Mouse (Mus musculus) intestine, embryonic 16.5 days (tissue): ENCODE results near the gene Gm20547. TPM values are rescaled to one million over a fixed set of nuclear protein-coding genes. Genes with fewer than 3 reads are reported as not detected.

Experiments used
- ATAC-seq: fragments of 200-750 bp; cut with Nextera tagmentation; 2 replicates; pipeline ENCODE4 v1.8.0; 2017; ENCODE audit warnings: moderate TSS enrichment, moderate library complexity
- H3K27ac ChIP-seq: fragments of 300-500 bp; sonication (generic); 2 replicates; pipeline ENCODE4 v1.5.1; 2014; ENCODE audit warnings: mild to moderate bottlenecking, low read length
- H3K27me3 ChIP-seq: fragments of 300-500 bp; sonication (generic); replicated peaks from 2 replicates; pipeline ENCODE4 v1.6.1; 2014; ENCODE audit warnings: low read length, control low read depth, mixed read lengths; ENCODE audit not compliant: control insufficient read depth, insufficient read depth
- H3K36me3 ChIP-seq: fragments of 300-500 bp; sonication (generic); 2 replicates; pipeline ENCODE4 v1.6.1; 2014; ENCODE audit warnings: low read length, control low read depth; ENCODE audit not compliant: control insufficient read depth, insufficient read depth
- H3K4me1 ChIP-seq: fragments of 300-500 bp; sonication (generic); 2 replicates; pipeline ENCODE4 v1.6.1; 2014; ENCODE audit warnings: low read length, control low read depth, mixed read lengths; ENCODE audit not compliant: control insufficient read depth, insufficient read depth
- H3K4me2 ChIP-seq: fragments of 300-500 bp; sonication (generic); 2 replicates; pipeline ENCODE4 v1.6.1; 2014; ENCODE audit warnings: low read depth, low read length, control low read depth
- H3K4me3 ChIP-seq: fragments of 300-500 bp; sonication (generic); 2 replicates; pipeline ENCODE4 v1.5.1; 2014; ENCODE audit warnings: mild to moderate bottlenecking, low read length
- H3K9ac ChIP-seq: fragments of 300-500 bp; sonication (generic); 2 replicates; pipeline ENCODE4 v1.6.1; 2014; ENCODE audit warnings: low read depth, low read length
- H3K9me3 ChIP-seq: fragments of 300-500 bp; sonication (generic); 2 replicates; pipeline ENCODE4 v1.6.1; 2016; ENCODE audit warnings: low read length, control low read depth; ENCODE audit not compliant: control insufficient read depth
- WGBS: fragments of 180-500 bp; shearing (Covaris S2); extraction: QIAGEN DNeasy Blood & Tissue Kit; methylation state at CpG from one replicate; pipeline ENCODE4 v1.1.7; 2014; 5-methylcytosine and 5-hydroxymethylcytosine counted together
- polyA plus RNA-seq: library from polyadenylated mRNA; unstranded; fragments of >200 nt; fragmentation: Nextera tagmentation; extraction: Ambion mirVana; gene quantifications from 2 replicates; pipeline ENCODE4 v1.2.1, GENCODE M21; 2015

Gm20547 gene
- polyA plus RNA-seq, 1 experiment from 2014 or later = not detected

DNA sequence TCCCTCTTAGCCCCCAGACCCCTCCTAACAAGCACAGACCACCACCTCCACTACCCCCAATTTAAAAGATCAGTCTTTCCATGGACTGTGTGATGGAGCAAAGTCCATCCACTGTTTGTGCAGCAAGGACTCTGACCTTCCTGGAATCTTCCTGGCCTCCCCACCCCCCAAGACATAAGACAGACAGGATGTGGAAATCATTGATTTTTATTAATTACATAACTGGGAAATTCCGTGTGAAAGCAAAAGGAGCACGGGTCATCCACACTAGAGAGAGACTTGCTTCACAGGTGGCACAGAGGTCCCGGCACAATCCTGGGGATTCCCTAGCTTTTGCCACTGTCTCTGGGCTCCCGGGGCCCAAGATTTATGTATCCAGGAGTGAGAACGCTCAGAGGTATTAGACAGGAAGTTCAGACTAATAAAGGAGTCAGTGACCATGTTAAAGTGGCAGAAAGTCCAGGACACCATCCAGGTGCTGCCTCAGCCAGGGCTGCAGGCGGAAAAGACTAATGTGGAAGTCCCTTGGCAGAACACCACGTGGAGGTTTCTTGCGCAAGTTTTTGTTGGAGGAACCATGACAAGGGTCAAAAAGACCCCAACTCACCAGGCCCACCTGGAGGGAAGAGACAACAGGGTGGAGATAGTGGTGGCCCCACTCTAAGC, 19.3 kb downstream of the Gm20547 start, which contains the start of gene Cfb:
Cfb (minus strand) TSS at position 103 of the 666 bp plus-strand sequence.
- Histone ChIP-seq H3K9ac (peak within 1 kb of the TSS; percentile 63), H3K4me2 (peak within 1 kb of the TSS; percentile 55), H3K9me3 (no peaks in the 10 kb centered on the region), H3K4me3 (peak within 1 kb of the TSS; percentile 40), H3K36me3 (no peaks in the 10 kb centered on the region; the same call in 1 of the 2 replicates), H3K4me1 (peaks cover 9% of the 10 kb centered on the region; the same call in 1 of the 2 replicates), H3K27ac (peak within 1 kb of the TSS; percentile 89), H3K27me3 (no peaks in the 10 kb centered on the region)
- 39% methylated on average over 8 of the region's 8 CpGs for WGBS
- peak; percentile 86 for ATAC-seq

DNA sequence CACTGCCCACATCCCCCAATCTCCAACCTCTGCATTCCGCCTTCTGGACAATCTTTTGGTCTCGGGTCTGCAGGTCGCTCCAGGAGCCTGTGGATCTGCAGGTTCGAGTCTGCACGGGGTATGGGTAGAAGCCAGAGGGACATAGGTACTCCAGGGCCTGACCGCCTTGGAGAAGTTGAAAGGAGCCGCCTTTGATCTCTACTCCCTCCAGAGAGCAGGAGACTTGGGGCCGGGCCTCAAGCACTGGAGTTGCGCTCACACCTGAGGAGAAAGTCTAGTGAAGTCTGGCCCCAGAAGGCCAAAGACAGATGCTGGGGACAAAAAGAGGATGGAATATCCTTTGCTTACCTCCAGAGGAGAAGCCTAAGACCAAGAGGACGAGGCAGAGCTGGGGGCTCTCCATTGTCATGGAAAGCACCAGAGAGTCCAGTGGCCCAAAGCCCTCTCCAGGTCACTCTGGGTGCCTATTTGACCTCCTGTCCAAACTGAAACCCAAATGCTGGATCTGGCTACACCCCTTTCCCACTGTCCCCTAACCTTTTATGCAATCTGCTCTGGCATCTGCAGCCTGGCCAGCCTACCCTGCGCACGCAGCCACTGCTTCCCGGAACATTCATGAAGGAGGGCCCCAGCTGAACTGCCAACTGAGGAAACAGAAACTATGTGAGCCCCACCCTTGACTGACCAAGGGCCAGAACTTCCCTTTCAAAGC, 20.0 kb downstream of the Gm20547 start:
- H3K9me3 ChIP-seq = no peaks in the 10 kb centered on the region
- WGBS = 55% methylated on average over 13 of the region's 13 CpGs
- peaks cover 7% of the 10 kb centered on the region; the same call in 1 of the 2 replicates for H3K4me1 ChIP-seq
- H3K9ac ChIP-seq = peak overlapping the region; percentile 63
- H3K4me2 ChIP-seq = peak overlapping the region; percentile 55
- H3K27ac ChIP-seq = peak overlapping the region; percentile 89
- peak overlapping the region; percentile 40 for H3K4me3 ChIP-seq
- ATAC-seq = peak; percentile 77
- H3K36me3 ChIP-seq = no peaks in the 10 kb centered on the region; the same call in 1 of the 2 replicates
- no peaks in the 10 kb centered on the region for H3K27me3 ChIP-seq

DNA sequence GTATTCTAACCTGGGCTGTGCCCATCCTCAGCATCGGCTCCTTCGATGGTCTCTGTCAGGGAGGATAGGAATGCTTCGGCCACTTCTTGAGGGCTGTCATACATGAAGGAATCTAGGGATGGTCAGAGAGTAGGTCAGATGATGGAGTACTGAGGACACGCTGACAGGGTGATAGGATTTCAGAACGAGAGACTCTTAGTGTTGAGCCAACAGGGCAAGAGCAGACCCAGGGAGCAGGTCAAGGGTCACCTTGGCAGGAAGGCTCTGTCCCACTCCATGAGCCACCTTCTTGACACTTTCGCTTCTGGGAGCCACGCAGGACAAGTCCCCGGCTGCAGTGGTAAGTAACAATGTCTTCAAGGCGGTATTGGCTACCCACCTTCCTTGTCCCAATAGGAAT, 21.3 kb downstream of the Gm20547 start:
- Histone ChIP-seq H3K9me3 (no peaks in the 10 kb centered on the region), H3K4me2 (no peak overlapping the region), H3K4me1 (peaks cover 7% of the 10 kb centered on the region; the same call in 1 of the 2 replicates), H3K36me3 (peaks cover 3% of the 10 kb centered on the region; the same call in 1 of the 2 replicates), H3K4me3 (no peak overlapping the region), H3K9ac (no peak overlapping the region), H3K27me3 (no peaks in the 10 kb centered on the region), H3K27ac (no peak overlapping the region)
- WGBS = 80% methylated on average over 9 of the region's 9 CpGs
- ATAC-seq = no peak

DNA sequence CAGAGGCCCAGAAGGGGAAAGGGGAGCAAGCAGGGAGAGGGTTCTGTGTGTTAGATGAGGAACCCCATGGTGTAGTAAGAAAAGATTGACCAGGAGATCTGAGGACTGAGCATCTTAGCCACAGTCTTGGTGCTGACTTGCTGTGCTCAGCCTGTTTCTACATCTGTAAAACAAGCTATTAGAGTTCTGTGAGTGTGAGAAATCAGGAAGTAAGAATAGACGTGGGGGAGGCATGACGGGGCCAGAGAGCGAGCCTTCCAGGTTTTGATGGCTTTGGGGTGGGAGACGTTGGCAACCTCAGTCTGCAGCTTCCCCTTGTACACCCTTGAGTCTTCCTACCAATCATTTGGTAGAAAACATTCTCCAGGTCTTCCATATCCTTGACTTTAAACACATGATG, 23.2 kb downstream of the Gm20547 start:
- 78% methylated on average over 4 of the region's 4 CpGs for WGBS

DNA sequence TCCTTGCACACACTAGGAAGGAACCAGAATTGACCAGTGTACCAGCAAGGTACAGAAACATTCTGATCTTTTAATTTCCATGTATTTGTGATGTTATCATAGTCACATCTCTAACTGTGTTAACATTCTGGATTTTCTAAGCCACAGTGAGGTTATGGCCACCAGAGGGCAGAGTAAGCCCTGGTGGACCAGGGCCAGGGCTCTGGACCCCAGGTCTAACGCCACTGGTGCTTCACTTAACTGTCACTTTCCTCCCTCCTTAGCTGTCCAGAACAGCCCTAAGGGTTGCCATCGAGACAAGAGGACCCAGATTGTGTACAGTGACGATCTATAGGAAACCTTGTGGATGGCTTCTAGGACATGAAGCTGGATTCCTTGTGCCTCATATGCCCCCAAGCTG, 26.0 kb downstream of the Gm20547 start:
- peak; percentile 22; the same call in 1 of the 2 replicates for ATAC-seq
- Histone ChIP-seq H3K36me3 (peaks cover 12% of the 10 kb centered on the region), H3K9ac (peak overlapping the region; percentile 20; the same call in 1 of the 2 replicates), H3K4me2 (no peak overlapping the region), H3K4me1 (peaks cover 10% of the 10 kb centered on the region; the same call in 1 of the 2 replicates), H3K27ac (no peak overlapping the region), H3K4me3 (no peak overlapping the region), H3K27me3 (no peaks in the 10 kb centered on the region), H3K9me3 (no peaks in the 10 kb centered on the region)
- 31% methylated on average over 3 of the region's 3 CpGs for WGBS

More for the DNA sequence above, 23.2 kb downstream of the Gm20547 start:
- Histone ChIP-seq H3K4me2 (no peak overlapping the region), H3K27ac (no peak overlapping the region), H3K9me3 (no peaks in the 10 kb centered on the region), H3K4me3 (no peak overlapping the region), H3K36me3 (peaks cover 7% of the 10 kb centered on the region), H3K9ac (no peak overlapping the region), H3K4me1 (peaks cover 7% of the 10 kb centered on the region; the same call in 1 of the 2 replicates), H3K27me3 (no peaks in the 10 kb centered on the region)
- no peak for ATAC-seq

DNA sequence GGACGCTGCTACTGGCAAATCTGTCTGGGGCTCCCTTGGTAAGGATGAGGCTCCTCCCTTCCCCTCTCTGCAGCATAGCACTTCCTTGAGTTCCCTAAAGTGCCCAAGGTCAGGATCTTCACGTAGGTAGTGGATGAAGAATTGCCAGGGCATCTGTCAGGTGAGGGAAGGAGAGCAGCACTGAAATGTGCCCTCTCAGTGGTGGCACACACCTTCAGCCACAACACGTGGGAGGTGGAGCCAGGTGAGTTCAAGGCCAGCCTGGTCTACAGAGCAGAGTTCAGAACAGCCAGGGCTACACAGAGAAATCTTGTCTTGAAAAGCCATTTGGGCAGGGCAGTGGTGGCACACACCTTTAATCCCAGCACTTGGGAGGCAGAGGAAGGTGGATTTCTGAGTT, 27.1 kb downstream of the Gm20547 start:
- H3K9ac ChIP-seq = no peak overlapping the region
- no peaks in the 10 kb centered on the region for H3K9me3 ChIP-seq
- H3K4me1 ChIP-seq = peaks cover 13% of the 10 kb centered on the region
- H3K27me3 ChIP-seq = no peaks in the 10 kb centered on the region
- no peak for ATAC-seq
- H3K27ac ChIP-seq = no peak overlapping the region
- peaks cover 12% of the 10 kb centered on the region for H3K36me3 ChIP-seq
- H3K4me3 ChIP-seq = no peak overlapping the region
- H3K4me2 ChIP-seq = no peak overlapping the region
- WGBS = 60% methylated on average over 3 of the region's 3 CpGs

DNA sequence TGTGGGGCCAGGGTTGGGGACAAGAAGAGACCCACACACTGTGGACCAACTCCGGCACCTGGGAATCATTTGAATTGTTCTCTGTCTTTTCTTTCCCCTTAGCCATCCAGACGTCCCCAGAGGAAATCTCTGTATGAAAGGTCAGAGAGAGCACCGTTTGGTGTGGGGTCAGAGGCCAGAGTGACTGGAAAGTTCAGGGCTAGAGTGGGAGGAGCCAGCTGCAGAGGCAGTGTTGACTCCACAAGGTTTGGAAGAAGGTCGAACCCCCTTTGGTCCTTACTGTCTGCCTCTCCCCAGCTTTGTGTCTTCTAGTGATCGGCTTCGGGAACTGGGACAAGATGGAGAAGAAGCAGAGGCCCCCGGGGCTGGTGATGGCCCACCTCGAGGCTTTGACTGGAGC, 28.3 kb downstream of the Gm20547 start:
- Histone ChIP-seq H3K9me3 (no peaks in the 10 kb centered on the region), H3K4me1 (peaks cover 19% of the 10 kb centered on the region), H3K36me3 (peaks cover 12% of the 10 kb centered on the region), H3K4me3 (no peak overlapping the region), H3K27me3 (no peaks in the 10 kb centered on the region), H3K27ac (no peak overlapping the region), H3K9ac (no peak overlapping the region; the same call in 1 of the 2 replicates), H3K4me2 (no peak overlapping the region)
- 77% methylated on average over 8 of the region's 8 CpGs for WGBS
- ATAC-seq = no peak

DNA sequence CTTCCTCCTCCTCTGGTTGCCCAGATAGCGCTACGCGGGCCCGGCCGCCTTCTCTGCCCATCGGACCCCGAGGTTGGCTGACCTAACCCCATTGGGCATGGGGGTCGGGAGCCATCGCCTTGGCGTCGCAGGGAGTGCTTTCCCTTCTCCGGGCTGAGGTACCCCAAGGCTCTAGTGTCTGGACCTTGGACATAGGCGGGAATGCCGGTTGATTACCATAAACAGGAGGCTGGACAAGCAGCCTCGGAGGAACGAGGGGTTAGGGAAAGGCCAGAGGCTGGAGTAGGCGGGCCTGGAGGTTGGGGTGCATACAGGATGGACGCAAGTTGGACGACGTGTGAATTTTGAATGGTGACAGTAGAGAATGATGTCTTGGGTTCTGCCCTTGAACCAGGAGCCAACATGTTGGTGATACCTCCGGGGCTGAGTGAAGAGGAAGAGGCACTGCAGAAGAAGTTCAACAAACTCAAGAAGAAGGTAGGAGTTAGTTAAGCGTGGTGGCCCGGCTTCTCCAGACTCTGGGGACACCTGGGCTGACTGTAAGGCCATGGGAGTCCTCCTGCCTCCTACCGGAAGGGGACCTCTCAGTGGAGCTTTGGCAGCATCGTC, 31.2 kb downstream of the Gm20547 start:
- peaks cover 19% of the 10 kb centered on the region for H3K4me1 ChIP-seq
- under 1% methylated on average over 25 of the region's 25 CpGs for WGBS
- H3K4me2 ChIP-seq = peak overlapping the region; percentile 84
- peak; percentile 70 for ATAC-seq
- H3K27me3 ChIP-seq = no peaks in the 10 kb centered on the region
- peak overlapping the region; percentile 76 for H3K4me3 ChIP-seq
- H3K9ac ChIP-seq = peak overlapping the region; percentile 84
- H3K9me3 ChIP-seq = no peaks in the 10 kb centered on the region
- peak overlapping the region; percentile 72 for H3K27ac ChIP-seq
- H3K36me3 ChIP-seq = peaks cover 12% of the 10 kb centered on the region
